Mouse (Mus musculus): Measurements from ENCODE around the gene Tmem163.

Gene Tmem163

GRCm38 (mm10) chr1:127496737-127497543, 182.4 kb downstream of the Tmem163 start:
- peak; percentile 69 to 81 for DNase-seq

- DNase-seq: peak in 1 of 2 experiments; percentile 79
These were observed 192.2 kb downstream of the Tmem163 start for GRCm38 (mm10) chr1:127487161-127487560.

- peak; percentile 39 to 80 for DNase-seq
These were observed 194.5 kb downstream of the Tmem163 start for GRCm38 (mm10) chr1:127484826-127485225.

- peak in 1 of 2 experiments; percentile 27 for DNase-seq
These were observed 195.2 kb downstream of the Tmem163 start for GRCm38 (mm10) chr1:127484188-127484587.

- DNase-seq: no peak
These were observed 196.4 kb downstream of the Tmem163 start for GRCm38 (mm10) chr1:127482911-127483310.

GRCm38 (mm10) chr1:127475756-127476155, 203.6 kb downstream of the Tmem163 start:
- no peak for DNase-seq

GRCm38 (mm10) chr1:127470175-127470574, 209.2 kb downstream of the Tmem163 start:
- no peak for DNase-seq

GRCm38 (mm10) chr1:127467238-127467637, 212.1 kb downstream of the Tmem163 start:
- DNase-seq: no peak

- no peak for DNase-seq
These were observed 214.1 kb downstream of the Tmem163 start for GRCm38 (mm10) chr1:127465292-127465691.

- DNase-seq: peak in 1 of 2 experiments; percentile 49
These were observed 215.3 kb downstream of the Tmem163 start for GRCm38 (mm10) chr1:127464041-127464440.

- DNase-seq: no peak
These were observed 218.3 kb downstream of the Tmem163 start for GRCm38 (mm10) chr1:127461017-127461416.

- DNase-seq: no peak
These were observed 219.8 kb downstream of the Tmem163 start for GRCm38 (mm10) chr1:127459576-127459975.

- peak; percentile 74 to 77 for DNase-seq
These were observed 220.3 kb downstream of the Tmem163 start for GRCm38 (mm10) chr1:127459015-127459451.

- DNase-seq: no peak
These were observed 226.0 kb downstream of the Tmem163 start for GRCm38 (mm10) chr1:127453397-127453796.

GRCm38 (mm10) chr1:127444836-127445485, 234.4 kb downstream of the Tmem163 start:
- DNase-seq: peak; percentile 56 to 72

GRCm38 (mm10) chr1:127442880-127443877, 236.2 kb downstream of the Tmem163 start:
- no peak for DNase-seq

- DNase-seq: no peak
These were observed 237.6 kb downstream of the Tmem163 start for GRCm38 (mm10) chr1:127441736-127442135.

- DNase-seq: no peak
These were observed 238.3 kb downstream of the Tmem163 start for GRCm38 (mm10) chr1:127441007-127441406.

GRCm38 (mm10) chr1:127439452-127439891, 239.9 kb downstream of the Tmem163 start:
- DNase-seq: no peak

GRCm38 (mm10) chr1:127437091-127437490, 242.3 kb downstream of the Tmem163 start:
- DNase-seq: no peak
